Mouse (Mus musculus) brain, embryonic 14.5 days (tissue): ENCODE data around the gene Slc25a47.

ENCODE experiments used
- CTCF ChIP-seq: fragments of 200-500 bp; IDR thresholded peaks from 2 replicates; pipeline ENCODE4 v1.5.1; 2012; ENCODE audit warnings: inconsistent platforms, mild to moderate bottlenecking, moderate library complexity, borderline replicate concordance; ENCODE audit not compliant: insufficient read depth, insufficient read length; ENCODE audit errors: extremely low read depth
- POLR2A ChIP-seq: fragments of 200-500 bp; IDR thresholded peaks from 2 replicates; pipeline ENCODE4 v1.6.1; 2012; ENCODE audit warnings: mild to moderate bottlenecking, inconsistent platforms, borderline replicate concordance; ENCODE audit not compliant: poor library complexity, insufficient read depth, insufficient read length, severe bottlenecking; ENCODE audit errors: extremely low read depth

DNA sequence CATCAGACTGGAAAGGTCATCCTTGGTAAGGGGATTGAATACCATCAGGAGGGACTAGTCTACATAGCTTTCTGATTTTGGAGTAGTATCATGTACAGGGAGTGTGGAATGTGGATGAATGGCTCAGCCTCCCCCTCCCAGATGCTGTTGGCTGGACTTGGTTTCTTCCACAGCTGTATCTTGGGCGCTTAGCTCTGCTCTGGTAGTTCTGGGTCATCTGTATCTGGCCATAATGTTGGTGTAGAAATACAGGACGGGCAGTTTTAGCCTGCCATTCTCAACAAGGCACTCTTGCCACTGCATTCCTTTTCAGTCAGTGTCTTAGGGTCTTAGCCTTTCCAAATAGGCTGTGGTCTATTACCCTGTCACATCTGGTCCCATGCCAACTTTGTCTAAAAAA lies 34.2 kb upstream of the Slc25a47 start:
- TF ChIP-seq POLR2A (no peak), CTCF (no peak)
